In the genomic region with DNA sequence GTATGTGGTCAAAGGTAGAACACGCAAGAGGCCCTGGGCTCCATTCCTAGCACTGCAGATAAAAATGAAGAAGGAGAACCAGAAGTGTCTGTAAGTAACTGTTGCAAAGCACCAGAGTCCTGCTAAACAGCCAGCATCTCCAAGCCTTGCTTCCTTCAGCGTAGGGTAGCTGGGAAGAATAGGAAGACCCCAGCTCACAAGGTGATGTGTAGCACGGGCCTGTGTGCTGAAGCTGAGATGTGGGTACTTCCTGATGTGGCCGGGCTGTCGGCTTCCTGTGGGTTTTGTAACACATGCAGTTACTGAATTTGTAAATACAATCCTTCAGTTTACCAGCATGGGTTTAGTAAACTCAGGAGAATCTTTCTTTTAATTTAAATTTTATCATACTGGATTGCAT, we compare ENCODE assay signal across 18 mouse cellular contexts. TPM values are rescaled to one million over a fixed set of nuclear protein-coding genes. Genes with fewer than 3 reads are reported as not detected.
DNase-seq lines count a peak whose midpoint lies in the region; ATAC-seq and TF ChIP-seq lines count a peak whose summit lies in the region.
"Had no signal": no experiment of that assay in that cellular context is flagged by ENCODE, and none has a peak within 500 bp of the region (broad histone marks: within the 10 kb centered on the region; RNA-seq: fewer than 3 reads in every experiment).

No protein-coding gene starts in this region.

- no peak overlapping the region for H3K9ac ChIP-seq in forebrain, embryonic 15.5 days (replicated peaks)
- H3K9ac ChIP-seq in forebrain, embryonic 14.5 days (ENCODE audit: low read length) = no peak overlapping the region
- H3K9ac ChIP-seq in hindbrain, embryonic 13.5 days = 0 out of 2 replicates have a peak overlapping the region, but pooled peaks have one; percentile 24
- H3K9ac ChIP-seq in hindbrain, embryonic 11.5 days (ENCODE audit: low read depth, low read length) = no peak overlapping the region
- H3K9ac ChIP-seq: intestine, embryonic 15.5 days; midbrain, embryonic 15.5 days had no signal

- no peaks in the 10 kb centered on the region for H3K9me3 ChIP-seq in forebrain, embryonic 15.5 days
- no peaks in the 10 kb centered on the region for H3K9me3 ChIP-seq in forebrain, embryonic 14.5 days (replicated peaks; ENCODE audit: control insufficient read depth, low read length)
- H3K9me3 ChIP-seq in hindbrain, embryonic 13.5 days = no peaks in the 10 kb centered on the region
- H3K9me3 ChIP-seq in hindbrain, embryonic 11.5 days (ENCODE audit: control insufficient read depth, low read length) = no peaks in the 10 kb centered on the region
- H3K9me3 ChIP-seq: intestine, embryonic 15.5 days; megakaryocyte, embryonic 14.5 days; midbrain, embryonic 15.5 days had no signal

- no peak overlapping the region for H3K4me3 ChIP-seq in forebrain, embryonic 15.5 days
- no peak overlapping the region for H3K4me3 ChIP-seq in forebrain, embryonic 14.5 days (ENCODE audit: low read depth, low read length)
- H3K4me3 ChIP-seq in hindbrain, embryonic 13.5 days = no peak overlapping the region
- H3K4me3 ChIP-seq in hindbrain, embryonic 11.5 days (ENCODE audit: low read depth, low read length) = no peak overlapping the region
- no peak overlapping the region for H3K4me3 ChIP-seq in olfactory bulb, adult 2 months (ENCODE audit: insufficient read depth, low read depth, low read length)
- H3K4me3 ChIP-seq: intestine, embryonic 15.5 days; megakaryocyte, embryonic 14.5 days; midbrain, embryonic 15.5 days had no signal

- H3K4me1 ChIP-seq in forebrain, embryonic 15.5 days = peaks cover 30% of the 10 kb centered on the region
- peaks cover 12% of the 10 kb centered on the region for H3K4me1 ChIP-seq in forebrain, embryonic 14.5 days (ENCODE audit: control insufficient read depth, insufficient read depth, low read length)
- H3K4me1 ChIP-seq in hindbrain, embryonic 13.5 days (replicated peaks) = peaks cover 19% of the 10 kb centered on the region
- H3K4me1 ChIP-seq in hindbrain, embryonic 11.5 days (replicated peaks; ENCODE audit: control insufficient read depth, insufficient read depth, low read length) = 0 out of 2 replicates have a peak, but pooled peaks cover 2% of the 10 kb centered on the region
- H3K4me1 ChIP-seq in olfactory bulb, adult 2 months (ENCODE audit: control insufficient read depth, insufficient read depth, low read length) = peaks cover 5% of the 10 kb centered on the region

- H3K27me3 ChIP-seq in forebrain, embryonic 15.5 days = no peaks in the 10 kb centered on the region
- no peaks in the 10 kb centered on the region for H3K27me3 ChIP-seq in forebrain, embryonic 14.5 days (replicated peaks; ENCODE audit: control insufficient read depth, insufficient read depth, low read length)
- no peaks in the 10 kb centered on the region for H3K27me3 ChIP-seq in hindbrain, embryonic 13.5 days
- H3K27me3 ChIP-seq in hindbrain, embryonic 11.5 days (ENCODE audit: control insufficient read depth, insufficient read depth, low read length) = no peaks in the 10 kb centered on the region
- H3K27me3 ChIP-seq: intestine, embryonic 15.5 days; megakaryocyte, embryonic 14.5 days; midbrain, embryonic 15.5 days had no signal

- TF ChIP-seq POLR2A in olfactory bulb, adult 2 months (IDR thresholded peaks at IDR 0.05; ENCODE audit: insufficient read depth, low read depth, low read length) = no peak

- H3K36me3 ChIP-seq in forebrain, embryonic 15.5 days = peaks cover 29% of the 10 kb centered on the region
- H3K36me3 ChIP-seq in forebrain, embryonic 14.5 days (ENCODE audit: control insufficient read depth, insufficient read depth, low read length) = peaks cover 40% of the 10 kb centered on the region
- peaks cover 42% of the 10 kb centered on the region for H3K36me3 ChIP-seq in hindbrain, embryonic 13.5 days
- H3K36me3 ChIP-seq in hindbrain, embryonic 11.5 days (ENCODE audit: control insufficient read depth, insufficient read depth, low read length) = no peaks in the 10 kb centered on the region

- TF ChIP-seq CTCF in olfactory bulb, adult 2 months (IDR thresholded peaks at IDR 0.05; ENCODE audit: insufficient read depth, low read depth, low read length) = no peak

- no peak for ATAC-seq in forebrain, embryonic 15.5 days (replicated peaks)
- no peak for ATAC-seq in forebrain, embryonic 14.5 days
- ATAC-seq in hindbrain, embryonic 13.5 days (ENCODE audit: low FRiP score) = no peak
- no peak for ATAC-seq in hindbrain, embryonic 11.5 days (ENCODE audit: low FRiP score)
- no peak for ATAC-seq in erythroid progenitor cell, adult 5-6 weeks (replicated peaks; ENCODE audit: low FRiP score, poor library complexity, severe bottlenecking)
- ATAC-seq: intestine, embryonic 15.5 days; midbrain, embryonic 15.5 days had no signal

- H3K4me2 ChIP-seq in forebrain, embryonic 15.5 days (replicated peaks) = no peak overlapping the region
- no peak overlapping the region for H3K4me2 ChIP-seq in forebrain, embryonic 14.5 days (ENCODE audit: low read length)
- H3K4me2 ChIP-seq in hindbrain, embryonic 13.5 days = no peak overlapping the region
- H3K4me2 ChIP-seq in hindbrain, embryonic 11.5 days (replicated peaks; ENCODE audit: low read depth, low read length) = no peak overlapping the region
- H3K4me2 ChIP-seq: intestine, embryonic 15.5 days; liver, embryonic 11.5 days; midbrain, embryonic 15.5 days had no signal

- no peak for DNase-seq in forebrain, embryonic 14.5 days (ENCODE audit: low spot score)
- no peak for DNase-seq in hindbrain, embryonic 11.5 days (ENCODE audit: low spot score)
- peak; percentile 41 for DNase-seq in 416B (ENCODE audit: low read depth)
- DNase-seq: gastrocnemius, postnatal 10 days; kidney, adult 9 months; kidney, postnatal 25 days; lung, adult 18-20 months; lung, postnatal 14 days; thymus, postnatal 36 days had no signal

- WGBS in forebrain, embryonic 15.5 days = 95% methylated on average over 5 of the region's 5 CpGs
- 91% methylated on average over 5 of the region's 5 CpGs for WGBS in forebrain, embryonic 14.5 days
- WGBS in hindbrain, embryonic 13.5 days = 88% methylated on average over 5 of the region's 5 CpGs
- WGBS in hindbrain, embryonic 11.5 days = 90% methylated on average over 5 of the region's 5 CpGs
- 85% methylated on average over 5 of the region's 5 CpGs for WGBS in olfactory bulb, adult 2 months

- peak overlapping the region; percentile 68 for H3K27ac ChIP-seq in forebrain, embryonic 15.5 days (replicated peaks)
- H3K27ac ChIP-seq in forebrain, embryonic 14.5 days (ENCODE audit: low read depth, low read length) = no peak overlapping the region
- H3K27ac ChIP-seq in hindbrain, embryonic 13.5 days = peak overlapping the region; percentile 35; the same call in 1 of the 2 replicates
- H3K27ac ChIP-seq in hindbrain, embryonic 11.5 days (ENCODE audit: low read depth, low read length) = no peak overlapping the region
- peak overlapping the region; percentile 8; the same call in 1 of the 2 replicates for H3K27ac ChIP-seq in olfactory bulb, adult 2 months (ENCODE audit: insufficient read depth, low read depth, low read length)
- H3K27ac ChIP-seq: intestine, embryonic 15.5 days; midbrain, embryonic 15.5 days had no signal

RNA-seq across cellular contexts. Expression of a gene that starts 5.2 kb away (rescaled TPM):
- polyA plus RNA-seq in forebrain, embryonic 15.5 days (2015; fragmentation: Nextera tagmentation; extraction: Ambion mirVana) = 55.8 and 58.1 TPM in 2 replicates
- 42.0 and 55.0 TPM in 2 replicates for polyA plus RNA-seq in forebrain, embryonic 14.5 days (2014; fragmentation: Nextera tagmentation; extraction: Ambion mirVana)
- 50.3 and 52.4 TPM in 2 replicates for polyA plus RNA-seq in hindbrain, embryonic 13.5 days (2015; fragmentation: Nextera tagmentation; extraction: Ambion mirVana)
- 51.5 and 51.7 TPM in 2 replicates for polyA plus RNA-seq in hindbrain, embryonic 11.5 days (2014; fragmentation: Nextera tagmentation; extraction: Ambion mirVana)
- 483 TPM in 1 of 2 replicates, not detected in the other for polyA plus RNA-seq in olfactory bulb, adult 2 months (2012; ENCODE audit: insufficient read depth, insufficient read length, low replicate concordance, missing spikeins)
- 43.2 and 45.4 TPM in 2 replicates for total RNA-seq in erythroid progenitor cell, adult 5-6 weeks (2015; ENCODE audit: low replicate concordance)
- 41.8 and 53.5 TPM in 2 replicates for total RNA-seq in erythroid progenitor cell, adult 5-6 weeks (2017; ENCODE audit: low replicate concordance)

RNA-seq across cellular contexts. Expression of a gene that starts 27.8 kb away (rescaled TPM):
- polyA plus RNA-seq in forebrain, embryonic 15.5 days (2015; fragmentation: Nextera tagmentation; extraction: Ambion mirVana) = 2.4 TPM in 2 replicates
- polyA plus RNA-seq in forebrain, embryonic 14.5 days (2014; fragmentation: Nextera tagmentation; extraction: Ambion mirVana) = 2.0 and 2.1 TPM in 2 replicates
- 0.65 and 0.89 TPM in 2 replicates for polyA plus RNA-seq in hindbrain, embryonic 13.5 days (2015; fragmentation: Nextera tagmentation; extraction: Ambion mirVana)
- polyA plus RNA-seq in hindbrain, embryonic 11.5 days (2014; fragmentation: Nextera tagmentation; extraction: Ambion mirVana) = 0.32 and 0.71 TPM in 2 replicates
- polyA plus RNA-seq in olfactory bulb, adult 2 months (2012; ENCODE audit: insufficient read depth, insufficient read length, low replicate concordance, missing spikeins) = not detected in 2 replicates
- not detected in 2 replicates for total RNA-seq in erythroid progenitor cell, adult 5-6 weeks (2015; ENCODE audit: low replicate concordance)
- total RNA-seq in erythroid progenitor cell, adult 5-6 weeks (2017; ENCODE audit: low replicate concordance) = not detected in 2 replicates
- total RNA-seq: common myeloid progenitor, adult 5-6 weeks had no signal

RNA-seq across cellular contexts. Expression of a gene that starts 31.6 kb away (rescaled TPM):
- polyA plus RNA-seq in forebrain, embryonic 15.5 days (2015; fragmentation: Nextera tagmentation; extraction: Ambion mirVana) = 8.4 and 8.8 TPM in 2 replicates
- 9.8 and 11.4 TPM in 2 replicates for polyA plus RNA-seq in forebrain, embryonic 14.5 days (2014; fragmentation: Nextera tagmentation; extraction: Ambion mirVana)
- polyA plus RNA-seq in hindbrain, embryonic 13.5 days (2015; fragmentation: Nextera tagmentation; extraction: Ambion mirVana) = 9.1 and 9.7 TPM in 2 replicates
- 6.5 and 7.6 TPM in 2 replicates for polyA plus RNA-seq in hindbrain, embryonic 11.5 days (2014; fragmentation: Nextera tagmentation; extraction: Ambion mirVana)
- not detected in 2 replicates for polyA plus RNA-seq in olfactory bulb, adult 2 months (2012; ENCODE audit: insufficient read depth, insufficient read length, low replicate concordance, missing spikeins)
- total RNA-seq in erythroid progenitor cell, adult 5-6 weeks (2015; ENCODE audit: low replicate concordance) = 0.42 and 3.2 TPM in 2 replicates
- 1.5 TPM in 1 of 2 replicates, not detected in the other for total RNA-seq in erythroid progenitor cell, adult 5-6 weeks (2017; ENCODE audit: low replicate concordance)

RNA-seq across cellular contexts. Expression of a gene that starts 52.4 kb away (rescaled TPM):
- polyA plus RNA-seq in forebrain, embryonic 15.5 days (2015; fragmentation: Nextera tagmentation; extraction: Ambion mirVana) = 69.6 and 77.5 TPM in 2 replicates
- 76.8 and 83.2 TPM in 2 replicates for polyA plus RNA-seq in forebrain, embryonic 14.5 days (2014; fragmentation: Nextera tagmentation; extraction: Ambion mirVana)
- polyA plus RNA-seq in hindbrain, embryonic 13.5 days (2015; fragmentation: Nextera tagmentation; extraction: Ambion mirVana) = 60.7 and 61.6 TPM in 2 replicates
- 82.4 and 83.5 TPM in 2 replicates for polyA plus RNA-seq in hindbrain, embryonic 11.5 days (2014; fragmentation: Nextera tagmentation; extraction: Ambion mirVana)
- polyA plus RNA-seq in olfactory bulb, adult 2 months (2012; ENCODE audit: insufficient read depth, insufficient read length, low replicate concordance, missing spikeins) = not detected in 2 replicates
- total RNA-seq in erythroid progenitor cell, adult 5-6 weeks (2015; ENCODE audit: low replicate concordance) = 13.0 and 19.5 TPM in 2 replicates
- 10.4 and 10.8 TPM in 2 replicates for total RNA-seq in erythroid progenitor cell, adult 5-6 weeks (2017; ENCODE audit: low replicate concordance)

Comparison
In these comparisons a context has a peak if more than half of its experiments do, and no peak if none do; other contexts are left out.
1. H3K27ac ChIP-seq: peak in forebrain, embryonic 15.5 days (single experiment), hindbrain, embryonic 13.5 days (single experiment) and olfactory bulb, adult 2 months (single experiment); none in forebrain, embryonic 14.5 days (single experiment) and hindbrain, embryonic 11.5 days (single experiment).